Mouse (Mus musculus): Measurements from ENCODE around the gene Brd7. TPM values are rescaled to one million over a fixed set of nuclear protein-coding genes. Genes with fewer than 3 reads are reported as not detected.

Brd7 gene
- polyA plus RNA-seq, 1 experiment from 2014 or later, result 79.5 TPM

DNA sequence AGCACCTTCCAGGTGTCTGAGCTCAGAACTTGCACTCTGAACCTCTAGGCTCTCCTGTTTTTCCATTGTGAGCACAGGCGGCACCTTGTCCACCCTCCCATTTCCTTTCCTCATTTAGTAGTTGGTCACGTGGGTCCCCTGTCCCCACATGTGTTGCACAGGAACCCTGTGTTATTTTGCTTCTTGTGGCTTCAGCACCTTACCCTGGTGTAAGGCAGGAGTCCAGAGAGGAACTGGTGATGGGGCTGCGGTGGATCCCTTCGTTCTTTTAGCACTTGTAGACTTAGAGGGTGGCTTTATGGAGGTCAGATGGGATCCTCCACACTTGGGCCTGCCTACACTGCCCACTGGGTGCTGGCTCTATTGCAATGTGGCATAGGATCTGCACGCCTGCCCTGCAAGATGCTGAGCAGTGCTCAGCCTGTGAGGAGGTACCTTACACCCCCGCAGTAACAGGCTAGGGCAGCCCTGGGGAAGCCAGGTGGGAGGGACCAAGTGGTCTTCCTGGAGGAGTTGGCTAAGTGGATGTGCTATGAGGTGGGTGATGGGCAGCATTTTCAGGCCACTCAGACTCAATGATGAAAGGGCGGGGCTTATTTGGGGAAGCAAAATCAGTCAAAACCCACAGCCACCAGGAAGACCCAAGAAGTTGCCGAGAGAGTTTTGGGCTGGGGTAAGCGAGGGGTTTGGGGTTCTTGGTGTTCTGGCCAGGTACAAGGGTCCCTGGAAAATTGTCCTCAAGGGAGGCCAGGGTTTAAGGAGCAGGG, 68.2 kb downstream of the Brd7 start:
- H3K36me3 ChIP-seq, result no peaks in the 10 kb centered on the region
- no peak overlapping the region for H3K4me2 ChIP-seq
- 81% methylated on average over 9 of the region's 9 CpGs for WGBS
- no peak overlapping the region for H3K9ac ChIP-seq
- peaks cover 18% of the 10 kb centered on the region for H3K4me1 ChIP-seq (replicated peaks)
- ATAC-seq (ENCODE audit: insufficient number of reproducible peaks, low FRiP score), result no peak
- H3K9me3 ChIP-seq (replicated peaks), result no peaks in the 10 kb centered on the region
- H3K27ac ChIP-seq (ENCODE audit: poor library complexity, severe bottlenecking), result no peak overlapping the region
- 0 out of 2 replicates have a peak, but pooled peaks cover 3% of the 10 kb centered on the region for H3K27me3 ChIP-seq (replicated peaks)
- no peak overlapping the region for H3K4me3 ChIP-seq

DNA sequence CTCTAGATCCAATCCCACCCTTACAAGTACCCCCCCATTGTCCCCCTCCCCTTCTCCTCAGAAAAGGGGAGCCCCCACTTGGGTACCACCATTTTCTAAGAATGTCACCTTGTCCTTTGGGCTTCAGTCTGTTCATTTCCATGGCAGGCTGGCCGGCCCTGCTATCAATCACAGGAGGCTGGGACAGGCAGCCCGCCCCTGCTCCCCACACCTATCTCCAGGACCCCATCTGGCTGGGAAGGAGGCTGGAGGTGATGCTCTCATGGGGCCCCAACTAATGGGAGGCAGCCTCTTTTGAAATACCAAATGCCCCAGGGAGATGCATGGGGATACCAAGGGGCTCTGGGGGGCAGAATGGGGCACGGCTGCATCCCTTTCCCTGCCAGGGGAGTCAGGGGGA, 69.1 kb downstream of the Brd7 start:
- no peak overlapping the region for H3K4me2 ChIP-seq
- no peak overlapping the region for H3K4me3 ChIP-seq
- H3K27me3 ChIP-seq (replicated peaks), result 0 out of 2 replicates have a peak, but pooled peaks cover 3% of the 10 kb centered on the region
- H3K9ac ChIP-seq, result no peak overlapping the region
- H3K27ac ChIP-seq (ENCODE audit: poor library complexity, severe bottlenecking), result no peak overlapping the region
- WGBS, result 81% methylated on average over 3 of the region's 3 CpGs
- no peaks in the 10 kb centered on the region for H3K36me3 ChIP-seq
- H3K9me3 ChIP-seq (replicated peaks), result no peaks in the 10 kb centered on the region
- no peak for ATAC-seq (ENCODE audit: insufficient number of reproducible peaks, low FRiP score)
- H3K4me1 ChIP-seq (replicated peaks), result peaks cover 20% of the 10 kb centered on the region

DNA sequence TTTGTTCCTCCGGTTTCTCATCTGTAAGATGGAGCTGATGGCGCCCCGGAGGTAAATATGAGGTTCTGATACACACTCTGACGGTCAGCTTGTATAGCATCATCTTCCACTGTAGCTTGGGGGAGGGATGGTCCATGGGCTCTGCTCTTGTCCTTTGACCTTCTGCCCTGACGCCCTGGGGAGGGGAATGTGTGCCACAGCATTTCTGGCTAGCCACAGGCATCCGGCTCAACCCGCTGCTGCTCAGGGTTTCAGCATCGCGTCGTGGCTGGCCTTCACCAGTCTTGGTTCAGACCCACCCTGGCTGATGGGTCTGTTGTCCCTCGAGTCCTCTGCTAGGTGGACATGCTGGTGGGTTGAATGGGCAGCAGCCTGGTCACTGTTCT, 70.7 kb downstream of the Brd7 start:
- H3K4me2 ChIP-seq, result no peak overlapping the region
- no peaks in the 10 kb centered on the region for H3K9me3 ChIP-seq (replicated peaks)
- ATAC-seq (ENCODE audit: insufficient number of reproducible peaks, low FRiP score), result no peak
- no peak overlapping the region for H3K4me3 ChIP-seq
- H3K9ac ChIP-seq, result no peak overlapping the region
- H3K4me1 ChIP-seq (replicated peaks), result peaks cover 20% of the 10 kb centered on the region
- WGBS, result 83% methylated on average over 11 of the region's 11 CpGs
- peaks cover 3% of the 10 kb centered on the region; the same call in 1 of the 2 replicates for H3K27me3 ChIP-seq (replicated peaks)
- no peaks in the 10 kb centered on the region for H3K36me3 ChIP-seq
- no peak overlapping the region for H3K27ac ChIP-seq (ENCODE audit: poor library complexity, severe bottlenecking)

DNA sequence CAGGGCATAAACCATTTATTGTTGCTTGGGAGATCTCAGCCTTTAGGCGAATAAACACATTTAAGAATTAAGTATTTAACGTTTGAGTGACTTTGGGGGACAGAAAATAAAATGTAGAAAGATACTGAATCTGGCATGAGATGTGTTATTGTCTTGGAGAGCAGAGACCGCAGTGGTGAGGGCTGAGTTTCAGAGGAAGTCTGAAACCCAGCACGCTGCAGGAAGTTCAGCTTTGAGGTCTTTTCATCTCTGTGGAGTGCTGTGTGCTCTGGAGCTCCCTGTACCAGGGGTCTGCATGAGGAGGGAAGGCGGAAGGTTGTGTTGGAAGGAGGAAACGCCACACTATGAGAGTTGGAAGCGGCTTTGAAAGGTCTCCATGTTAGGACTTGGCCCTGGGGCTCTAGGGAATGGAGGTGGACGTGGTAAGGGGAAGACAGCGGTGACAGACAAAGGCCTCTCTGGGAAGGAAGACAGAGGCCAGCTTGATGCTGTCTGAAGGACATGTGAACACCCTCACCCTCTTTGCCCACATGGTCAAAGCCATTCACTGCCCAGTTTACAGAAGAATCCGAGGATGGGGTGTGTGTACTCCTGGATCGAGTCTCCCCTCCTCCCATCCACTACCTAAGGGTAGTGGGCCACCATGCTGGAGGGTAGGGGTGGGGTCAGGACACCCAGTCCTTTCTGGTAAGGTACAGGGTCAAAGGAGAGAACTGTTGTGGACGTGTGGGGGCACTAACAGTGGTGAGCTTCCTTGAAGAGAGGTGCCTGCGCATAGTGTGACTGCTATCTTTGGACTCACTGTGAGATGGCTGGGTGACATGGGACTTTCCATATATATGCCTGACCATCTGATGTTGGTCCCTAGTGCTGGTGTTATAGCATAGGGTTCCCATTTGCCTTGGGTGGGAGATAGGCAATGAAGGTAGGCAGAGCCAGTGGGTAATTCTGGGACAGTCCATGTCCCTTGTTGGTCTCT, 71.4 kb downstream of the Brd7 start:
- Histone ChIP-seq H3K9ac (no peak overlapping the region), H3K27ac (ENCODE audit: poor library complexity, severe bottlenecking) (no peak overlapping the region), H3K9me3 (replicated peaks) (no peaks in the 10 kb centered on the region), H3K36me3 (no peaks in the 10 kb centered on the region), H3K4me2 (no peak overlapping the region), H3K4me3 (no peak overlapping the region), H3K4me1 (replicated peaks) (peaks cover 27% of the 10 kb centered on the region), H3K27me3 (replicated peaks) (peaks cover 3% of the 10 kb centered on the region; the same call in 1 of the 2 replicates)
- no peak for ATAC-seq (ENCODE audit: insufficient number of reproducible peaks, low FRiP score)
- WGBS, result 78% methylated on average over 13 of the region's 13 CpGs

DNA sequence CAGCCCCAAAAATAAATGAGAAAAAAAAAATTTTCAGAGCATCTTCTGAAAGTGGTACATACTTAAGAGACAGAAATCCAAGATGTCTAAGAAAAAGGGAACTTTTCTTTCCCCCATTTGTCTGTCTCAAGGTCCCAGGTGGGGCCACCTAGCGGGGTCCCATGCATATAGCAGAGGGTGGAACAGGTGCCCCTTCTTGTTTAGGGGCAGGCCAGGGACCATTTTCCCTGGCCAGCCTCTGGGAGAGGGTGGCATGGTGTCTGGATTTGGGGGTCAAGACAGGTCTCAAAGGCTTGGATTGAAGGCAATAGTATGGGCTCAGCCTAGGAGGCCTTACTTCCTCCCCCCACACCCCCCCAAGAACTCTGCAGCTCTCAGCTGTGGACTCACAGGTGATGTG, 72.1 kb downstream of the Brd7 start:
- 69% methylated on average over 1 of the region's 1 CpGs for WGBS
- peaks cover 32% of the 10 kb centered on the region for H3K4me1 ChIP-seq (replicated peaks)
- no peak overlapping the region for H3K27ac ChIP-seq (ENCODE audit: poor library complexity, severe bottlenecking)

DNA sequence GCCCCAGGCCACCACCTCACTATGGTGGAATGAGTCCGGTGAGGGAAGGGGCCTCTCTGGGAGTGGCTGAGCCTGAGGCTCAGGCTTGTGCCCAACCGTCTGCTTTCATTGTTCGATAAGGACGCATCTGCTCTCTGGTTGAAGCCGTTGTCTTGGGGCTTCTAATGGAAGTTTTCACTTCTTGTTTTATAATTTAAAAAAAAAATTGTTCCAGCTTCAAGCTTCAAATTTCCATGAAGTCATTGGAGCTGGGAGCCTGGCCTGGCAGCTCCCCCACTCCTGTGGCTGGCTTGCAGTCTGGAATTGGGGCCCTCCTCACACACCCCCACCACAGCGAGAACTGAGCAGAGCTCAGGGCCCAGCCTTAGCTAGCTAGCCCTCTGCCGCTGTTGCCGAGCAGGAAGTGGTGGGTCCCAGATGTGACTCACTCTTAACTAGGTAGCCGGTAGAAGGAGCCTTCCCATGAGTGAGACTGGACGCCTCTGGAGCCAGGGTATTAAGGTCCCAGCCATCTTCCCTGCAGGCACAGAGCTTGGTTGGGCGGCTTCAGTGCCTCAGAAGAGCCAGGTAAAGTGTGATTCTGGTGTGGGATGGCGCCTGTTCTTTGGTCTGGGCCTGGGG, 73.3 kb downstream of the Brd7 start:
- ATAC-seq (ENCODE audit: insufficient number of reproducible peaks, low FRiP score), result no peak
- no peak overlapping the region for H3K4me3 ChIP-seq
- 53% methylated on average over 12 of the region's 12 CpGs for WGBS

More for the DNA sequence above, 72.1 kb downstream of the Brd7 start:
- Histone ChIP-seq H3K27me3 (replicated peaks) (peaks cover 3% of the 10 kb centered on the region; the same call in 1 of the 2 replicates), H3K4me2 (no peak overlapping the region), H3K4me3 (no peak overlapping the region), H3K36me3 (no peaks in the 10 kb centered on the region), H3K9me3 (replicated peaks) (no peaks in the 10 kb centered on the region), H3K9ac (no peak overlapping the region)
- no peak for ATAC-seq (ENCODE audit: insufficient number of reproducible peaks, low FRiP score)

DNA sequence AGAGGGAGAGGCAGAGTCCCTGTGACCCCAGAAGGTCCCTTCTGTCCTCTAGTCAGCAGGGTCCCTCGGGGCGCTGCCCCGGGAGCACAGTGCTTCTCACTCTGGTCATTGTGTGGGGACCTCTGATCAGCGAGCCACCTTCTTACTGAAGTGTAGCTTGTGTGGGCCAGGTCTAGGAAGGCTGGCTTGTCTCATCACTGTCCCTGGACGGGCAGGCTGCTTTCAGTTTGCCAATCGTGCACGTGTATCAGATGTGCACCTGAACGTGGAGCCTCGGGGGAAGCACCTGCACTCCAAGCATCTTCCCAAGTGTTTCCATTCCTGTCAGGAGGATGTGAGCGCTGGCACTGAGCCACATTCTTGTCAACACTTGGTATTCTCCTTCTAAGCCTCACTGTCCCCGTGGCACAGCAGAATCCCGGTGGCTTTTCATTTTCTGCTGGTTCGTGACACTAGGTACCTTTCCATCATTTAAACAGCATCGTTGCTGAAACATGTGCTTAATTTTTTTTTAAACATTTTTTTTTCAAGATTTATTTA, 75.5 kb downstream of the Brd7 start:
- no peaks in the 10 kb centered on the region for H3K36me3 ChIP-seq
- no peak overlapping the region for H3K27ac ChIP-seq (ENCODE audit: poor library complexity, severe bottlenecking)
- WGBS, result 65% methylated on average over 14 of the region's 14 CpGs
- no peak overlapping the region for H3K9ac ChIP-seq
- peaks cover 50% of the 10 kb centered on the region for H3K4me1 ChIP-seq (replicated peaks)
- 0 out of 2 replicates have a peak overlapping the region, but pooled peaks have one; percentile 17 for H3K4me2 ChIP-seq
- H3K4me3 ChIP-seq, result no peak overlapping the region
- peaks cover 3% of the 10 kb centered on the region; the same call in 1 of the 2 replicates for H3K27me3 ChIP-seq (replicated peaks)
- no peak for ATAC-seq (ENCODE audit: insufficient number of reproducible peaks, low FRiP score)
- no peaks in the 10 kb centered on the region for H3K9me3 ChIP-seq (replicated peaks)

More for the DNA sequence above, 73.3 kb downstream of the Brd7 start:
- no peaks in the 10 kb centered on the region for H3K9me3 ChIP-seq (replicated peaks)
- peaks cover 3% of the 10 kb centered on the region; the same call in 1 of the 2 replicates for H3K27me3 ChIP-seq (replicated peaks)
- H3K9ac ChIP-seq, result no peak overlapping the region
- peaks cover 38% of the 10 kb centered on the region for H3K4me1 ChIP-seq (replicated peaks)
- H3K27ac ChIP-seq (ENCODE audit: poor library complexity, severe bottlenecking), result no peak overlapping the region
- no peaks in the 10 kb centered on the region for H3K36me3 ChIP-seq
- H3K4me2 ChIP-seq, result no peak overlapping the region

DNA sequence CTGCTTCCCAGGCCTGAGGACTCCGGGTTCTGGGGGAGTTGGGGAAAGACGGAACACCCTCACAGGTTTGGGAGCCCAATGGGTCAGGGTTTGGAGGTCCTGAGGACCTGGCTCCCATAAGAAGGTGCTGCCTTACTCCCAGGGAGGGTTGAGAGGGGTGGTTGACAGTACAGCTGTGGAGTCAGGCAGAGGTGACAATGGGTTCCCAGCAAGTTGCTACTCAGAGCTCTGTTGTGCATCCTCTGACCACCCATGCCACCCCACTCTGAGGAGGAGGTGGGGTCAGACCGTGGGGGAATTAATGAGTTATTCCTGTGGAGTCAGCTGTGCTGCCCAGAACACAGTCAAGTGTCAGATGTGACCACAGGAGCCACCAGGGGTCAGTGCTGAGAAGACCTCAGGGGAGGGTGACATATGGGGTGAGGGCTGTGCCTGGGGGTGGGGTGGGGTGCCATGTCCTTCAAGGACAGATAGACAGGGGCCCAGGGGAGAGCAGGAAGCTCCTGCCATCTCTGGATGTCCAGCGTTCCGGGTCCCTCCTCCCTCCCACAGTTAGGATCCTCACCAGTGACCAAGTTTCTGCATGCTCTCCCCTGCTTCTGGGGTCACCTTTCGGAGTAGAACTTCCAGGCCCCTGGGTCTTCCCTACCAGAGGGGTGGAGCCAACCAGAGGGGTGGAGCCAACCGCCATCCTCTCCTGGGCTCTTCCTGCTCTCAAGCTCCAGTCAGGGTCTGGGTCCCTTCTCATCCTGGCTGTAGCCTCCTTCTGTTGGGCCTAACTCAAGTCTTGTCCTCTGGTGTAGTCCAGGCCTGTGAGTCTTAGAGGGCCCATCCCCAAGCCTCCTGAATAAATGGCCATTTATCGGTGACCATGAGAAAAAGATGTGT, 76.3 kb downstream of the Brd7 start:
- Histone ChIP-seq H3K4me1 (replicated peaks) (peaks cover 50% of the 10 kb centered on the region), H3K4me2 (no peak overlapping the region)
- WGBS, result 73% methylated on average over 8 of the region's 8 CpGs

DNA sequence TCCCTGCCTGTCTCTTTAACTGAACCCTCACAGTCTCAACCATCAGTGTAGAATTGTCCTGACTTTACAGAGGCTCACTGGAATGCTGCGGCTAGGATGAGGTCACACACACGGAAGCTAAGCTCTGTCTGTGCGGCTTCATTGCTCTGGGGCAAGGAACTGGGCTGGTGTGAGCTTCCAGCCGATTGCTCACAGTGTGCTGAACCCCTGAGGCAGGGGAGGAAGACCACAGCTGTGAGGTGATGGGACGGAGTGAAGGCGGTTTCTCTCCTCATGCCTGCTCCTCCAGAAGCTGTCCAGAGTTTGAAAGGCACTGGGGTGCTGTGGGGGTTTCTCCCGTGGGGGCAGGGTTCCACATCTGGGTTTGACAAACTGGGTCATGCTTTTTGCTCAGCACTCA, 77.3 kb downstream of the Brd7 start:
- Histone ChIP-seq H3K4me3 (no peak overlapping the region), H3K27ac (ENCODE audit: poor library complexity, severe bottlenecking) (no peak overlapping the region), H3K4me1 (replicated peaks) (peaks cover 50% of the 10 kb centered on the region), H3K27me3 (replicated peaks) (no peaks in the 10 kb centered on the region; the same call in 1 of the 2 replicates), H3K36me3 (no peaks in the 10 kb centered on the region), H3K4me2 (no peak overlapping the region), H3K9ac (no peak overlapping the region), H3K9me3 (replicated peaks) (no peaks in the 10 kb centered on the region)
- WGBS, result 48% methylated on average over 7 of the region's 7 CpGs
- 0 out of 2 replicates have a peak, but pooled peaks have one; percentile 5 for ATAC-seq (ENCODE audit: insufficient number of reproducible peaks, low FRiP score)

More for the DNA sequence above, 76.3 kb downstream of the Brd7 start:
- H3K9ac ChIP-seq, result no peak overlapping the region
- ATAC-seq (ENCODE audit: insufficient number of reproducible peaks, low FRiP score), result no peak
- no peak overlapping the region for H3K27ac ChIP-seq (ENCODE audit: poor library complexity, severe bottlenecking)
- no peaks in the 10 kb centered on the region; the same call in 1 of the 2 replicates for H3K27me3 ChIP-seq (replicated peaks)
- no peak overlapping the region for H3K4me3 ChIP-seq
- H3K9me3 ChIP-seq (replicated peaks), result no peaks in the 10 kb centered on the region
- no peaks in the 10 kb centered on the region for H3K36me3 ChIP-seq
